Mouse (Mus musculus): ENCODE data around the gene Metap1. TPM values are rescaled to one million over a fixed set of nuclear protein-coding genes. Genes with fewer than 3 reads are reported as not detected.
"Not testable (repeated sequence)": the region's sequence is repeated elsewhere in the genome, so short reads cannot be mapped to it uniquely, and the experiment has no call there.

Gene Metap1
- polyA plus RNA-seq, 1 experiment from 2014 or later = 48.0 TPM

DNA sequence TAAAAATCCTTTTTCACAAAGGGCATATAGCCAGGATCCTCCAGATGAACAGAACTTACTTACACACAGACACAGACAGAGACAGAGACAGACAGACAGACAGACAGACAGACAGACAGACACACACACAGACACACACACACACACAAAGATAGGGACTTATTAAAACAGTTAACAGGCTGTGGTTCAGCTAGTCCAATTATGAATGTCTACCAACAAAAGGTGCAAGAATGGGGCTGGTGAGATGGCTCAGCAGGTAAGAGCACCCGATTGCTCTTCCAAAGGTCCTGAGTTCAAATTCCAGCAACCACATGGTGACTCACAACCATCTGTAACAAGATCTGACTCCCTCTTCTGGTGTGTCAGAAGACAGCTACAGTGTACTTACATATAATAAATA lies 22.7 kb downstream of the Metap1 start:
- ATAC-seq (replicated peaks; ENCODE audit: insufficient number of reproducible peaks, low FRiP score, low TSS enrichment); H3K4me2 ChIP-seq; H3K4me1 ChIP-seq (ENCODE audit: control insufficient read depth, insufficient read depth, low read length); H3K4me3 ChIP-seq (ENCODE audit: low read depth, low read length); H3K9me3 ChIP-seq (replicated peaks; ENCODE audit: control insufficient read depth, low read length); H3K9ac ChIP-seq (ENCODE audit: low read depth, low read length); H3K27me3 ChIP-seq (ENCODE audit: control insufficient read depth, insufficient read depth, low read length); H3K27ac ChIP-seq (ENCODE audit: low read depth, low read length): not testable (repeated sequence)
- WGBS (ENCODE audit: insufficient replicate concordance) = 91% methylated on average over 1 of the region's 1 CpGs
- peaks cover 39% of the 10 kb centered on the region for H3K36me3 ChIP-seq (ENCODE audit: control insufficient read depth, insufficient read depth, low read length)

DNA sequence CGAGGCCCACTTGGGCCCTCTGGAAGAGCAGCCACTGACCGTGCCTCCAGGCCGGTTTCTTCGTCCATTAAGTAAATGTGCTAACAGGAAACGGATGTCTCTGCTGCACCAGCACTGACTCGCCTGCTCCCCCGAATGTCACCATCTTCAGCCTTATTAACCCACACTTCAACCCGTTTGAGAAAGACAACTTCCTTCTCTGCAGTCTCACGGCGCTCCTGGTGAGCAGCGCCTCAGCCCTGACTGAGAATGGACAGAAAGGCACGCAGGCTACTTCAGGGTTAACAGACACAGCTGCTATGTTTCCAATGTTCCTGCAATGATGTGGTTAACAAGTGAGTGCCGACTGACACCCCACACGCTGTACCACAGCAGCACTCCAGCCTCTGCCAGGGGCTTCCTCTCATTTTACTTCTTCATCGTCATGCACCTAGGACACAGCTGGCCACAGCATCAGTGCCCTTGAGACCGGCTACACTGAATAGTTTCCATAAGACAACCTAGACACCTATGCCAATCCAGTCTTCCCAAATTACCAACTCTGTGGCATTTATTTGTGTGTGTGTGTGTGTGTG lies 24.7 kb downstream of the Metap1 start:
- Histone ChIP-seq H3K4me2 (no peak overlapping the region), H3K27ac (ENCODE audit: low read depth, low read length) (no peak overlapping the region), H3K4me3 (ENCODE audit: low read depth, low read length) (no peak overlapping the region), H3K27me3 (ENCODE audit: control insufficient read depth, insufficient read depth, low read length) (no peaks in the 10 kb centered on the region), H3K9ac (ENCODE audit: low read depth, low read length) (no peak overlapping the region), H3K4me1 (ENCODE audit: control insufficient read depth, insufficient read depth, low read length) (no peaks in the 10 kb centered on the region), H3K36me3 (ENCODE audit: control insufficient read depth, insufficient read depth, low read length) (peaks cover 33% of the 10 kb centered on the region), H3K9me3 (replicated peaks; ENCODE audit: control insufficient read depth, low read length) (no peaks in the 10 kb centered on the region)
- no peak for ATAC-seq (replicated peaks; ENCODE audit: insufficient number of reproducible peaks, low FRiP score, low TSS enrichment)
- WGBS (ENCODE audit: insufficient replicate concordance) = 75% methylated on average over 16 of the region's 16 CpGs

DNA sequence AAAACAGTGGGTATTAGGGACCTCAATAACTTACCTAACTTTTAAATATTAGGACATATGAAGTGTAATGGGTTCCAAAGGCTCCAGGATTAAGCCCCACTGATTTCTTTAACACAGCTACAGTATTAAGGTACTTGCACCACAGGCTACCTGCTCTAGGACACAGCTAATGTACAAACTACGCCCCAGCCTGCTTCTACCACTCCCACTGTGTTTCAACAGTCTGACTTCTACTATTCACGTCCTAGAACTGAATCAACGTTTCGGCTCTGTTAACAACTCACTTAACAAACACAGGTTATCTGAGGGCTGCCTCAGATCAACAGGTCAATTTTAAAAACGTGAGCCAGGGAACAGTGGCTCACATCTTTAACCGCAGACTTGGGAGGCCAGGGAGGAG lies 25.5 kb downstream of the Metap1 start:
- no peak for ATAC-seq (replicated peaks; ENCODE audit: insufficient number of reproducible peaks, low FRiP score, low TSS enrichment)
- no peak overlapping the region for H3K4me2 ChIP-seq
- H3K9ac ChIP-seq (ENCODE audit: low read depth, low read length) = no peak overlapping the region
- H3K27me3 ChIP-seq (ENCODE audit: control insufficient read depth, insufficient read depth, low read length) = no peaks in the 10 kb centered on the region
- H3K4me3 ChIP-seq (ENCODE audit: low read depth, low read length) = no peak overlapping the region
- 83% methylated on average over 6 of the region's 6 CpGs for WGBS (ENCODE audit: insufficient replicate concordance)
- no peaks in the 10 kb centered on the region for H3K4me1 ChIP-seq (ENCODE audit: control insufficient read depth, insufficient read depth, low read length)
- H3K36me3 ChIP-seq (ENCODE audit: control insufficient read depth, insufficient read depth, low read length) = peaks cover 35% of the 10 kb centered on the region
- no peak overlapping the region for H3K27ac ChIP-seq (ENCODE audit: low read depth, low read length)
- no peaks in the 10 kb centered on the region for H3K9me3 ChIP-seq (replicated peaks; ENCODE audit: control insufficient read depth, low read length)

DNA sequence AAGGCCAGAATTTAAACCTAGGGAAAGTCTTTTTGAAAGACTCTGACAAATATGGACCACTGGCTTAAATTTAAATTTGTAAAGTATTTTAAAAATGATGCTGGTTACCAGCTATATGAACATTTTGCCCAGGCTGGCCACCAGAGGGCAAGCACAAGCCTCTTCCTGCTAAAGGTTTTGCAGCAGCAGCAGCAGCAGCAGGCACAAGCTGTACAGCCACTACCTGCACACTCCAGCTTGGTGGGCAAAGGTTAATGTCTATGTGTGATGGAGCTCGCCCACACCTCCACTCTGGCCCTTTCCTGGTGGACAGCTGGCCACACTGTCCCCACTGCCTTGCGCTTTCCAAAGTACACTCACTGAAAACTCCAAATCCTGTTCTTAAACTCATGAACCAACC lies 26.2 kb downstream of the Metap1 start:
- H3K4me2 ChIP-seq = no peak overlapping the region
- H3K36me3 ChIP-seq (ENCODE audit: control insufficient read depth, insufficient read depth, low read length) = peaks cover 35% of the 10 kb centered on the region
- no peak overlapping the region for H3K4me3 ChIP-seq (ENCODE audit: low read depth, low read length)

DNA sequence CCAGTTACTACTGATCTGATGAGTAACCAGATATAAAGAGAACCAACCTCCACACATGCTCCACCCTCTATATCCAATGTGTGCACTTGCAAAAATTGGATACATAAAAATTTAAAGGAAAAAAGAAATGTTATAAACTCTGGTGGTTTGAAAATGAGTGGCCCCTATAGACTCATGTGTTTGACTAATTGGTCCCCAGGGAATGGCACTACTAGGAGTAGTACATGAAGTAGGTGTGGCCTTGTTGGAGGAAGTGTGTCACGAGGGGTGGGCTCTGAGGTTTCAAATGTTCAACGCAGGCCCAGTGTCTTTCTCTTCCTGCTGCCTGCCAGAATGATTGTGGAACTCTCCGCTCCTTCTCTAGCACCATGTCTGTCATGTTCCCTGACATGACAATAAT lies 27.5 kb downstream of the Metap1 start:
- H3K9ac ChIP-seq (ENCODE audit: low read depth, low read length) = no peak overlapping the region
- peaks cover 38% of the 10 kb centered on the region for H3K36me3 ChIP-seq (ENCODE audit: control insufficient read depth, insufficient read depth, low read length)
- H3K4me2 ChIP-seq = no peak overlapping the region
- H3K27me3 ChIP-seq (ENCODE audit: control insufficient read depth, insufficient read depth, low read length) = no peaks in the 10 kb centered on the region
- no peak overlapping the region for H3K27ac ChIP-seq (ENCODE audit: low read depth, low read length)
- no peak for ATAC-seq (replicated peaks; ENCODE audit: insufficient number of reproducible peaks, low FRiP score, low TSS enrichment)
- H3K4me1 ChIP-seq (ENCODE audit: control insufficient read depth, insufficient read depth, low read length) = no peaks in the 10 kb centered on the region
- no peaks in the 10 kb centered on the region for H3K9me3 ChIP-seq (replicated peaks; ENCODE audit: control insufficient read depth, low read length)
- no peak overlapping the region for H3K4me3 ChIP-seq (ENCODE audit: low read depth, low read length)
- 91% methylated on average over 3 of the region's 3 CpGs for WGBS (ENCODE audit: insufficient replicate concordance)

More for the DNA sequence above, 26.2 kb downstream of the Metap1 start:
- no peak overlapping the region for H3K9ac ChIP-seq (ENCODE audit: low read depth, low read length)
- no peaks in the 10 kb centered on the region for H3K9me3 ChIP-seq (replicated peaks; ENCODE audit: control insufficient read depth, low read length)
- 83% methylated on average over 2 of the region's 2 CpGs for WGBS (ENCODE audit: insufficient replicate concordance)
- H3K27me3 ChIP-seq (ENCODE audit: control insufficient read depth, insufficient read depth, low read length) = no peaks in the 10 kb centered on the region
- H3K27ac ChIP-seq (ENCODE audit: low read depth, low read length) = no peak overlapping the region
- H3K4me1 ChIP-seq (ENCODE audit: control insufficient read depth, insufficient read depth, low read length) = no peaks in the 10 kb centered on the region
- no peak for ATAC-seq (replicated peaks; ENCODE audit: insufficient number of reproducible peaks, low FRiP score, low TSS enrichment)

DNA sequence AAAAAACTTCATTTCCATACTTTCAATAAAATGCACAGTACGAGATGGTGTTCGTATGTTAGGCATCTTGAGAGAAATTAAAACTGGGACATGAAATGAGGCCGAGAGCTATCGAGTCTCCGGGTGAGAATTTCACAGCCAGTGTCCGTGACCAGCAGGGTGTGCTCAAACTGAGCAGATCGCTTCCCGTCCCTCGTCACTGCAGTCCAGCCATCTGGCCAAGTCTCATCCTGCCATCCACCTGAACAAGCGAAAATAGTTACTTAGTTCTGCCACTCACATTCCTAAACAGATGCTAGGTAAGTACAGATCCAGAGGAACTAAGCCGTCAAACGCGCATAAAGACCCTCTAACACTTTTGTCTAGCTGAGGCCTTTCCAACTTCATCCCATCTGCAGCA lies 29.1 kb downstream of the Metap1 start:
- Histone ChIP-seq H3K4me3 (ENCODE audit: low read depth, low read length) (no peak overlapping the region), H3K27ac (ENCODE audit: low read depth, low read length) (no peak overlapping the region), H3K4me2 (no peak overlapping the region), H3K27me3 (ENCODE audit: control insufficient read depth, insufficient read depth, low read length) (no peaks in the 10 kb centered on the region), H3K36me3 (ENCODE audit: control insufficient read depth, insufficient read depth, low read length) (peaks cover 29% of the 10 kb centered on the region), H3K4me1 (ENCODE audit: control insufficient read depth, insufficient read depth, low read length) (no peaks in the 10 kb centered on the region), H3K9ac (ENCODE audit: low read depth, low read length) (no peak overlapping the region), H3K9me3 (replicated peaks; ENCODE audit: control insufficient read depth, low read length) (no peaks in the 10 kb centered on the region)
- WGBS (ENCODE audit: insufficient replicate concordance) = 90% methylated on average over 13 of the region's 13 CpGs
- no peak for ATAC-seq (replicated peaks; ENCODE audit: insufficient number of reproducible peaks, low FRiP score, low TSS enrichment)

DNA sequence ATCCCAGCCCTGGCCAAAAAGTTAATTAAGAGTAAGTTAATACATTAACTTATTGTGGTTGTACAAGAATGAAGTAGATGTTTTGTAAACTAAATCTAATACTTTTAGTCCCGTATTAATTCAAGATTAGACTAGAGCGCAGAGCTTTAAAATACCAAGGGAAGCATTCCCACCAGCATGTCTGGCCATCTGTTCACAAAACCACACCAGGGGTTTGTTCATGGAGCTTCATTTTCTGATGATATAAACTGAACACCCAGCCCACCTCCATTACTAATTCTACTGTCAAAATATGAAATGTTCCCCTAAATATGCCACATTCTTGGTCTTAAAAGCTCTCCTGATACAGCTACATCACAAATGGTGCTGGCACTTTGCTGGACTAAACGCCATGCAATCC lies 30.9 kb downstream of the Metap1 start:
- Histone ChIP-seq H3K27ac (ENCODE audit: low read depth, low read length) (no peak overlapping the region), H3K9ac (ENCODE audit: low read depth, low read length) (no peak overlapping the region), H3K36me3 (ENCODE audit: control insufficient read depth, insufficient read depth, low read length) (peaks cover 28% of the 10 kb centered on the region), H3K27me3 (ENCODE audit: control insufficient read depth, insufficient read depth, low read length) (no peaks in the 10 kb centered on the region), H3K4me1 (ENCODE audit: control insufficient read depth, insufficient read depth, low read length) (no peaks in the 10 kb centered on the region), H3K9me3 (replicated peaks; ENCODE audit: control insufficient read depth, low read length) (no peaks in the 10 kb centered on the region), H3K4me3 (ENCODE audit: low read depth, low read length) (no peak overlapping the region), H3K4me2 (no peak overlapping the region)
- WGBS (ENCODE audit: insufficient replicate concordance) = 95% methylated on average over 3 of the region's 3 CpGs
- no peak for ATAC-seq (replicated peaks; ENCODE audit: insufficient number of reproducible peaks, low FRiP score, low TSS enrichment)

DNA sequence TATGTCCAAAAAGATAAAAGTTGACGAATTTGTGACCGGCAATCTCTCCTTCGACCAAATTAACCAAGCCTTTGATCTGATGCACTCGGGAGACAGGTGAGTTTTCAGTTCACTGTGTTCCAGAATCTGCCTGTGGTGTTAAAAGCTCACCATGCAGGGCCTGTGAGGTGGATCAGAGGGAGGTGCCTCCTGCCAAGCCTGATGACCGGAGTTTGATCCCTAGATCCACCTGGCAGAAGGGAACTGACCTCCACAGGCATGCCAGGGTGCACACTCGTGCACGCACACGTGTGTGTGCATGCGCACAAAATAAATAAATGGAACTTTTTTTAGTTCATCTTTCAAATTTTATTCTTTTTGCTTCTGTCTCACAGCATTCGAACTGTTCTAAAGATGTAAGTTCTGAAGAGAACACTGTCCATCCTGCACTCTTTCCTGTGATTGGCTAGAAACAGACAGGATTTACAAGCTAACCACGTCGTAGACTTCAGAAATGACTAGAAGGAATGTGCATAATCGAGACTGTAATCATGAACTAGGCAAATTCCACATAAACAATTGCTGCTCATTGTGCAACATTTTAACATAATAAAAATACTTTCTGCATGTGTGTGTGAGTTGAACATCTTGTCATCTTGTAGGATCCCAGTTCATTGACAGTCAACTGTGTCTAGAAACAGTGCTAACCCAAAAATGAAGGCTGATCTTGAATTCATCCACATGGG lies 34.4 kb downstream of the Metap1 start:
- 93% methylated on average over 13 of the region's 13 CpGs for WGBS (ENCODE audit: insufficient replicate concordance)
- ATAC-seq (replicated peaks; ENCODE audit: insufficient number of reproducible peaks, low FRiP score, low TSS enrichment) = no peak
- H3K27me3 ChIP-seq (ENCODE audit: control insufficient read depth, insufficient read depth, low read length) = no peaks in the 10 kb centered on the region
- H3K4me1 ChIP-seq (ENCODE audit: control insufficient read depth, insufficient read depth, low read length) = no peaks in the 10 kb centered on the region
- H3K27ac ChIP-seq (ENCODE audit: low read depth, low read length) = no peak overlapping the region
- H3K9ac ChIP-seq (ENCODE audit: low read depth, low read length) = no peak overlapping the region
- no peaks in the 10 kb centered on the region for H3K9me3 ChIP-seq (replicated peaks; ENCODE audit: control insufficient read depth, low read length)
- peaks cover 30% of the 10 kb centered on the region for H3K36me3 ChIP-seq (ENCODE audit: control insufficient read depth, insufficient read depth, low read length)
- H3K4me2 ChIP-seq = no peak overlapping the region
- H3K4me3 ChIP-seq (ENCODE audit: low read depth, low read length) = no peak overlapping the region

DNA sequence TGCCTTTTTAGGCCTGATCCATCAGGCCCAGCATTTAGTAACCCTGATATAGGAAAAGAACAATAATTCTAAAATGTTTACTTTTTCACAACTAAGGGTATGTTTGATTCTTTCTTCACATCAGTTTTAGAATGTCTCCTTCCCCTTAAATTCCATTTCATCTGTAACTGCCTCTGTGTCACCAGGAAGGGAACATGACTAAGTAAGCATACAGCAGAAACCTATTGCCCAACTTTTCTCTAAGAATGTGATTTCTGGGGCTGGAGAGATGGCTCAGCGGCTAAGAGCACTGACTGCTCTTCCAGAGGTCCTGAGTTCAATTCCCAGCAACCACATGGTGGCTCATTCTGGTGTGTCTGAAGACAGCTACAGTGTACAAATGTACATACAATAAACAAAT lies 35.1 kb downstream of the Metap1 start:
- Histone ChIP-seq H3K27ac (ENCODE audit: low read depth, low read length) (no peak overlapping the region), H3K4me1 (ENCODE audit: control insufficient read depth, insufficient read depth, low read length) (no peaks in the 10 kb centered on the region), H3K4me2 (no peak overlapping the region), H3K9ac (ENCODE audit: low read depth, low read length) (no peak overlapping the region), H3K4me3 (ENCODE audit: low read depth, low read length) (no peak overlapping the region), H3K36me3 (ENCODE audit: control insufficient read depth, insufficient read depth, low read length) (peaks cover 30% of the 10 kb centered on the region), H3K27me3 (ENCODE audit: control insufficient read depth, insufficient read depth, low read length) (no peaks in the 10 kb centered on the region), H3K9me3 (replicated peaks; ENCODE audit: control insufficient read depth, low read length) (no peaks in the 10 kb centered on the region)
- no peak for ATAC-seq (replicated peaks; ENCODE audit: insufficient number of reproducible peaks, low FRiP score, low TSS enrichment)
- 94% methylated on average over 1 of the region's 1 CpGs for WGBS (ENCODE audit: insufficient replicate concordance)
